Mouse (Mus musculus) adrenal gland, postnatal 14 days (tissue): ENCODE measurements around the gene Gm17662. TPM values are rescaled to one million over a fixed set of nuclear protein-coding genes. Genes with fewer than 3 reads are reported as not detected.

Source experiments
- DNase-seq: peaks from one replicate; pipeline ENCODE4 v3.0.0; 2021; ENCODE audit warnings: mixed read lengths
- long read RNA-seq, 2 experiments: library from polyadenylated mRNA; stranded (forward); transcript quantifications; one replicate each; pipeline ENCODE4 v2.0.0; 2021
- total RNA-seq: library from RNA; stranded (reverse); gene quantifications from 2 replicates; pipeline ENCODE4 v1.2.3, GENCODE M21; 2021

Gene Gm17662
- not detected in 2 replicates for total RNA-seq
- long read RNA-seq, experiment 1: 0 reads
- long read RNA-seq, experiment 2: 0 reads

DNA sequence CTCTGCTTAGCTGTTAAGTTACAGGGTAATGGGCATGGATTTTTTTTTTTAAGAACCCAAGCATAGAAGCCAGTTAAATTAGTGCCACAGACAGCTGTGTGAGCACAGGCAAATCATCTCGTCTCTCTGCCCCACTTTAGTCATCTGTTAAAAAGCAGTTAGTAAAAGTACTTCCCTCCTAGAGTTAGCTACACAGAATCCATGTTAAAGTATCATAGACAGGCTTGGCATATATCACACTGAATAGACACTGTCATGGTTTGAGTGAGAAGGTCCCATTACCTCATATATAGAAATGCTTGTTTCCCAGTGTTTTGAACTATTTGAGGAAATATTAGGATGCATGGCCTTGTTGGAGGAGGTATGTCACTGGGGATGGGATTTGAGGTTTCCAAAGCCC is at the start of gene Gm17662:
Gene Gm17662 (plus strand): TSS at position 301 of the 400 bp plus-strand sequence.
- no peak for DNase-seq

DNA sequence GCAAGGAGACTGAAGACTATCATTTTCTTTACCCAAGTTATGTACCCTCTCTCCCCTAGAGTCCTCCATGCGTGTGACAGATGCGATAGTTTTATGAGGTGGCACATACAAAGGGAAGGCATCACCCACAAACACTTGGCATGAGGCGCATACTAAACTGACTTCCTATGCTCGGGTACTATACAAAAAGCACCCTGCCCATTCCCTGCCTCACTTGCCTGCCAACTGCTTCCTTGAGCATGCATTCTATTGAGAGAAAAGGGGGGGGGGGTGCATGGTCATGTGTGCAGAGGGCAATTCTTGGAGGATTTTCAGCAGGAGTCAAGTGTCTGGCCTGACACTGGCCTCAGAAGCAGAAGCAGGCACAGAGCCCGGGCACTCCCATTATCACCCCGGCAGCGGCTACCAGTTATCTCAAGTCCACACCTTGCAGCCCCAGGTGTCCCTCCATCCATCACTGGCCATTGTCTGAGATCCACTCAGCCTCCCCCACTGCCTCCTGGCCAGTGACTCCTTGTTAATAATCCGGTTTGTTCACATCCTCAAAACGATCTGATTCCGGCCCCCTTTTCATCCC is 46.3 kb upstream of the Gm17662 start:
- DNase-seq: no peak

DNA sequence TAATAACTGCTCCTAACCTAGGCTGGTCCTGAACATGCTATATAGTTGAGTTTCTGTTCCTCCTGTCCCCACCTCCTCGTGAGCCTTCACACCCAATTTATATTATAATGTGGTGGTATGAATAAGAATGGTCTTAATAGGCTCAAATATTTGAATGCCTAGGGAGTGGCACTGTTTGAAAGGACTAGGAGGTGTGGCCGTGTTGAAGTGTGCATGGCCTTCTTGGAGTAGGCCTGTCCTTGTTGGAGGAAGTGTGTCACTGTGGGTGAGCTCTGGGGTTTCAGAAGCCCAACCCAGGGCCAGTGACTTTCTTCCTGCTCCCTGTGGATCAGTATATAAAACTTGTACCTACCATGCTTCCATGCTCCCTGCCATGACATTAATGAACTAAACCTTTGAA is 43.5 kb upstream of the Gm17662 start:
- DNase-seq: no peak

DNA sequence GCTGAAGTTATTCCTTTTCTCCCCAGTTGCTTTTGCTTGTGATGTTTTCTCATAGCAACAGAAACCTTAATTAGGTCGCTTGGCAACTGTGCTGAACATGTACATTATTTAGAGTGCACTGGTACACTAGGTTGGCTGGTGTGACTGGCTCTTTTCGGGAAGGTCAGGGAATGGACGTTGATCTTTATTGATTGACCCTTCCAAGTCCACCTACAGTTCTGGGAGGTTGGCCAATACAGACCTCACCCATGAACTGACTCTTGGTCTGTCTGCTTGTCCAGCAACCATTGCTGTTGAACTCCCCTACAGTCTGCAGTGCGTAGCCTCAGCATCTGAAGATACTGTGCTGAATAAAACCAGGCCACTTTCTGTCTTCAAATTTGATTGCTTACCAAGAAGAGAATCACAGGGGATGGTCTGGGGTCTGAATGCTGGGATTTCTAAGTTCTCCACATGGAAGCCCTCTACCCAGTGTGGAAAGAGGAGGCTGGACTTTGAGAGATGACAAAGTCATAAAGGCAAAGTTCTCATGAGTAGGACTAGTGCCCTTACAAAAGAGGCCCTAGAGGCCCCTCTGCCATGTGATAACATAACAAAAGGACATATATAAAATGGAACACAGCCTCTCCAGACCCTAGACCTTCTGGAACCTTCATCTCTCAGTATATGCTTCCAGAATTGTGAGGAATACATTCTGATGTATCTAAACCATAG is 40.5 kb upstream of the Gm17662 start:
- no peak for DNase-seq

DNA sequence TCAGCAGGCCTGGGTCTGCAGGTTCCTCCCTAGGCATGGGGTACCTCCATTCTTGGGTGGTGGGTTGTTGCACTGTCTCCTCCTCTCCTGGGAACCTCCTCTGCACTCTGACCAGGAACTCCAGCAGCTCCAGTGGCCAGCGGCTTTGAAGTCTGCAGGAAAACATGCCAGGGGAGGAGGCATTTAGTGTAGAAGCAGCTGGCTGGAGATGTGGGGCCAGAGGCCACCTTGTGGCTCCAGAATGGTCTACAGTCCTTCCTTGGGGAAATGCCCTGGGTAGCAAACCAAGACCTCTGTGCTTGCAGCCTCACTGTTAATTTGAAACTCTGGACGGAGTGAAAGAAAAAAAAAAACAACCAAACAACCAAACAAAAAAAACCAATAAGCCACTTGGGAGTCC is 39.6 kb upstream of the Gm17662 start:
- no peak for DNase-seq

DNA sequence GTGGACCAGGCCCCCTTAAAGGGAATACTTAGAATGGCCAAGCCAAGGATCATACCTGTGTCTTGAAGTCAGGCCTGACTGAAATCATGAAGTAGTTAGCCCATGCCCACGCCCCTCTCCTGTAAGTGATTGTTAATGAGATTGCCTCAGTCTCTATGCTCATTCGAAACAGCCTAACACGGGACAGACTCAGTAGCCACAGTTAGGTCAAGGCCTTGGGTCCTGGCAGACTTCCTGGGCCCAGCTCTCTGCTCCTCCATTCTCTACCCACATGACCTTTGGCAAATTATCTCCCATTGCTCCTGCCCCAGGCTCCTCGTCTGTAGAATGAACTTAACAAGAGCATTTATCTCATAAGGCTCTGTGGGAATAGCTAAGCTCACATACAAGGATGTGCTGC is 38.1 kb upstream of the Gm17662 start:
- DNase-seq: peak; percentile 27

DNA sequence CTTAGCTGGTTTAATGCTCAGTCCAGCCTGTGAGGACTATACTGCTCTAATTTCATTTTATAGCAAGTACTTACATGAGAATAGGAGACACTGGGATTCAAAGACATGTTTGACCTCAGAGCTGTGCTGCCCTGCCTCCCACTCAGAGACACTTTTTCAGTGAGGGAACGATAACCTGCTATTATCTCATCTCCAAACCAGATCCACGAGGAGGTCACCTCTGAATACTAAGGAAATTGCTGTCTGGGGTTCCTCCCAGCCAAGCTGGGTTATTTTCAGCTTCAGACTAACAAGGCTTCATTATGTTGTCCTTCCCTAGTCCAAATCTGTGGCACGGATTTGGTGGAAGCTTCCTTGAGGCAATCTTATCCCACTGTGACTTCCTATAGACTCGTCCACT is 37.2 kb upstream of the Gm17662 start:
- no peak for DNase-seq

DNA sequence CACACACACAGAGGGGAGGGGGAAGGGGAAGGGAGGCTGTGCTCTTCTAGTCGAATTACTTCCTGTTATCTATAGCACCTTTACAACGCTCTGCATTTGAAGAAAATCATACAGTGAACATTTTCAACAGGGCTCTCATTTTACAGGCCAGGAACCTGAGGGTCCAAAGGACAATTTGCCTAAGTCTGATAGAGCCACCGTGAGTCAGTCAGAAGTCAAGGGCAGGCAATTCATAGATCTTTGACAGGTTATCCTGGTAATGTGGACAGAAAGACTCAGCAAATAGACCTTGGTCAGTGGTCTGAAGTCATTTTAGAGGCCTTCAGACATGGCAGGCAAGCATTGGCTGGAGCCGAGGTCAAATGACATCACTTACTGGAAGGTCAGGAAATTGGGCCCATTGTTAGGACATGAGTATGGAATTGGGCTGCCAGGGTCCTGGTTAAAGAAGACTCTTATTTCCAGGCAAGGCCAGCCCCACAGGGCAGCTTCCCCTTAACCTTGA is 33.5 kb upstream of the Gm17662 start:
- DNase-seq: peak; percentile 62

DNA sequence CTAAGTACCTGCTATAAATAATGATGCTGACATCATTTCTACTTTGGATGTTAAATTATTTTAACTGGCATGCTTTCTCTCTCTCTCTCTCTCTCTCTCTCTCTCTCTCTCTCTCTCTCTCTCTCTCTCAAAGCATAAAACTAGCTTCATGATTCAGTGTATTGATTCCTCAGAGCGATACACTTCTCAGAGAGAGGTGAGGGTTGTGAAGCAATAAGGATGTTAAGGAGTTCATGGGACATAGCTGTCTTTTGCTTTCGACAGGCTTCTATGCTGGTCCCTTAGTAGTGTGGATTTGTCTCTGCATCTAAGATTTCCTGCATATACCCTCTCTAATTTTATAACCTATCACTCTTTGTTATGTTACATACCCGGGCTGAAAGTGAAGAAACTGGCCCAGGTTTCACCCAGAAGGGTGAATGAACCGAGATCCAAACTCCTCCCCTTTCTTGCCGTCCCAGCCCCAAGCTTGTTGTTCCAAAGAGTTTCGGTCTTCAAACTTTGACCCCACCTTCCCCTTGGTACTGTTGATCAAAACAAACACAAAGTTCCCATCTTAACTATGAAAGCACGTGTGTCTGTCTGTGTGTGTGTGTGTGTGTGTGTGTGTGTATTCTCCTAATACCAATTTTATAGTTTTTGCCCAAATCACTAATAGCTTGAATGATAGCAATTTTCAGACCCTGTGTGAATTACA is 32.6 kb upstream of the Gm17662 start:
- no peak for DNase-seq

DNA sequence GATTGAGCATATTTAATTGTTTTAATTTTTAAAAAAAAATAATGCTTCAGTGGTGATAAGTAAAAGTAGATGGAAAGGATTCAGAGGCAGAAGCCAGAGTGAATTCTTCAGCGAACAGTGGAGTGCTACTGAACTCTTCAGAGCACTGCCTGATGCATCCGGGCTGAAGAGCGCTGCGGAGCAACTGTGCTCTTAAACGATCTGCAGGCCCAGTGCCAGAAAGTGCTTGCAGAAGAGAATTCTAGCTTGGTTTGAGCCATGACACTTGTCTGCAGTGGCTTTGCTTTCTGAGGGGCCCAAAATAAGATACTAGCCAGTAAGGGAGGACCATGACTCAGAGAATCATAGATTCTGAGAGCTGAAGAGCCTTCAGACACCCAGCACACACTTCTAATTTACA is 28.2 kb upstream of the Gm17662 start:
- DNase-seq: no peak

DNA sequence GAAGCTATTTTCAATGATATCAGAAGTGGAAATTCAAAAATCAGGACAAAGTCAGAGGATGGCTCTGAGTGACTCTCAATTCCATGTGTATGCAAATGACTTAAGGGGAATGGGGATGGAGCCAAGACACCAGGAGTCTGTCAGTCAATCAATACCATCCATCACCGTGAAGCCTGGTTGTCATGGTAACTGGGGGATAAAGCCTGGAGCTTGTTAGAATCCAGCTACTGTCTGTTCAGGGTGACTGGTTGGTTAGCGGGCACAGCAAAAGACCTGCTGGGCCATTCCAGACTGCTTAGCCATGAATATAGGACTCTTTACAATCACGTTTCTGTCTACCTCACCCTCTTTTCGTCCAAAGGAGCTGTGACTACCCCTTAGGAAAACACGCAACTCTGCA is 22.0 kb upstream of the Gm17662 start:
- no peak for DNase-seq

DNA sequence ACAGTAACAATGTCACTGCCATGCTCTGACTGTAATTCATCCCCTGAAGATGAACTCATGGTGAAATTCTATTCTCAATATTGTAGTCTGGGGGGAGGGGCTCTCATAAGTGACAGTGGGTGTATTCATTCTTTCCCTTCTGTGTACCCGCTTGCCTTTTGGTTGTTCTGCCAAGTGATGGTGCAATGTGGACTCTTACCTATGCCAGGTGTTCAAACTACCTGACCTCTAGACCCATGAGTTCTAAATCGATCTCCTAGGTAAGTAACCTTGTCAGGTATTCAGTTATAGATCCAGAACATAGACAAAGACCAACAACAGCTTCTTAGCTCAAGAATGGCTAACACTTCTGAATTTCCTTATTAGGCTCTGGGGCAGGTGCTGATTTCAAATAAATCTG is 18.8 kb upstream of the Gm17662 start:
- DNase-seq: no peak

DNA sequence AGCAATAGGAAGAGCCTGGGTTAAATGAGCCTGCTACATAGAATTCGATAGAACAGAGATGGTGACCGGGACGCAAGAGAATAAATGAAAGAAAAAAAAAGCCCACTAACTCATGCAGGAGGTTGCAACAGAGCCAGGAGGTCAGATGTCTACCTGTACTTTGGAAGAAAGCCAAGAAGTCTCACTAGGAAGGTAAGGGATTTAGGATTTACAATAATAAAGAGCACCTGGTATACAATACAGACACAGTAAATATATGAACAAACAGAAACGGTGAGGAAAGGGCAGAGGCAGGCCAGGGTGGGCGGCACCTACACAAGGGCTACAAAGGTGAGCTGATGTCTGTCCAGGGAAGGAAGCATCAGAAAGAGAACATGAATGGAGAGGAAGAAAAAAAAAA is 14.9 kb upstream of the Gm17662 start:
- no peak for DNase-seq

DNA sequence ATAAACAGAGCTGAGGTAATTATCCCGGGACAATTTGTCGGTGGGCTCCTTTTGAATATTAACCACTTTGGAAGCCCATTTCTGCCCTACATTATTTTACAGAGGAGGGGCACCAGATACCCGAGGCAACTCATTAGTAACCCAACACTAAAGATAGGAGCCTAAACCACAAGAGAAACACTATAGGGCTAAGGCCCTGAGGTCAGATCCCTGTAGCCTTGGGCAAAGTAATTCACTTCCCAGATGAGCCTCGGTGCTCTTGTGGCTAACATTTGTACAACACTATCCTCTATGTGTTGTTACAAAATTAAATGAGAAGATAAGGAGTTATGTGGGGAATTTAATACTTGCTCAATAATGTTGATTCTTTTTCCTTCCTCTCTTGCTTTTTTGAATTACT is 13.6 kb upstream of the Gm17662 start:
- DNase-seq: no peak

DNA sequence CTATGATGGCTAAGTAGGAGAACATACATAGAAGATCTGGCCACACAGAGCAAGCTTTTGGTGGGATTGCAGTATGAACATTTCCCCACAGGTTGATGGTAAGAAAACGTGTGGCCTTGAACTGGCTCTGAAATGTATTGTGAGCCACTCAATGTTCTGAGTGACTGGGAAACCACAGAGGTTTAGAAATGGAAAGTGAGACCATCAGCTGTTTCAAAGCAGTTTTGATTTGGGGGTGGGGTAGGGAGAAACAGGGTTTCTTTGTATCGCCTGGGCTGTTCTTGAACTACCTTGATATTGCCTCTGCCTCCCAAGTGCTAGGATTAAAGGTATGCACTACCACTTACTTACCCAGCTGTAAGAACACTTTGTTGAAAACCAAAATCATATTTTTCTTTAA is 1.9 kb upstream of the Gm17662 start:
- DNase-seq: no peak

DNA sequence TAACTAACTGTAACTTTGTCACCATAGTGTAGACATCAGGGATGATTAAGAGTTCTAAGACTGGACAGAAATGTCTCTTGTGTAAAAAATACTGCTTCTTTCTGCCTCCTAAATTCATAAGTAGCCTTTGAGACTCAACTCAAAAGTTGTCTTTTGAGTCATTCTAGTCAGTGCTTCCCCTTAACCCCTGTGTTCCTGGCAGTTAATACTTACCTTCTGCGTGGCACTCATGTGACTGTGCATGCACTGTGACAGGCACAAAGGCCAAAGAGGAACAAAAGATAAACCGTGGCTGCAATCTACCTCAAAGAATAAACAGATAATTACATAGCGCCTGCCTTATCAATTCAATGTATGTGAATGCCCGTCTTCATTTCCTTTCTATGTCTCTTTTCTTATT is 694 bp downstream of the Gm17662 start:
- no peak for DNase-seq

DNA sequence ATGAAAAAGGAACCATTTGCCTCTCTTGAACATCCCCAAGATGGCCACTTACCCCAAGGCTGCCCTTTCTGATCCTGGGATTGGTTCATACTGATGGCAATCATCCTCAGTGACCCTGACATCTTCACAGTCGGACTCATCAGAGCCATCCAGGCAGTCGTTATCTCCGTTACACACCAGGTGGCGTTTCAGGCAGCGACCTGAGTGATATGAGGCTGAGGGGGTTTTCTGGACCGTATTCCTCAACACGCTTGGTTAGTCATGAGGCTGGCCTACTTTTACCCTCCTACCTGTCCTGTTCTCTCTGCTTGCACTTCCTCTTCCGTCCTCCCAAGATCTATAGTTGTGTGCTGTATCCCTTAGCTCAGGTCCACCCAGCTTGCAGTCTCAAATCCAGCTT is 4.1 kb downstream of the Gm17662 start:
- DNase-seq: no peak

DNA sequence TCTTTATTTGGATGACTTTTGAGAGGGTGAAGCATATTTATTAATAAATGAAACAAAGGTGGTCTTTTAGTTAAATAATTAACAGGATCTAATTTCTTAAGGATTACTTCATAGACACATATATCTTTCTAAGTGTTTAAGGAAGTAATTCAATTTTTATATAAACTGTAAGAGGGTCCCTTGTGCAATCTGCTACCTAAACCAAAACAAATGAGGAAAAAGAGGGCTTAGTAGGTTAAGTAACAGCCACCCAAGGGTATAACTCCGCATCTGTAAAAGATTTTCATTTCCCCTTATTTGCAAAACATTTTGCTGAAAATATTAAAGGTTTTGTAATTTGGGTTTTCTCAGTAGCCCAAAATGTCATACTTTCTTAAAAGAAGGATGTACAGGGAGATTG is 7.3 kb downstream of the Gm17662 start:
- no peak for DNase-seq

DNA sequence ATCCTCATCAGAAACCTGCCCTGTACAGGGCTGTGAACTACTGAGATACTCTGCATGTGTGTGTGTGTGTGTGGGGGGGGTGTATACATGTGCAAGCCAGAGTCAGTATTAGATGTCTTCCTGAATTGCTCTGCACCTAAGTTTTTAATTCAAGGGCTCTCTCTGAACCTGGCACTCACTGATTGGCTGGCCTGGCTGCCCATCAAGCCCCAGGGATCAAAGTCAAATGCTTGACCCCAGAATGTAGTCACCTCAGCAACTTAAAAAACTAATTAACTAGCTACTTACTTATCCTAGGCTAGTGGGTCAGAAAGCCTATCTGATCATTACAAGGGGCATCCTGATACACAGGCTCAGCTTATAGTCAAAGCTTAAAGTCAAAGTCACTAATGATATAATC is 12.5 kb downstream of the Gm17662 start:
- DNase-seq: no peak

DNA sequence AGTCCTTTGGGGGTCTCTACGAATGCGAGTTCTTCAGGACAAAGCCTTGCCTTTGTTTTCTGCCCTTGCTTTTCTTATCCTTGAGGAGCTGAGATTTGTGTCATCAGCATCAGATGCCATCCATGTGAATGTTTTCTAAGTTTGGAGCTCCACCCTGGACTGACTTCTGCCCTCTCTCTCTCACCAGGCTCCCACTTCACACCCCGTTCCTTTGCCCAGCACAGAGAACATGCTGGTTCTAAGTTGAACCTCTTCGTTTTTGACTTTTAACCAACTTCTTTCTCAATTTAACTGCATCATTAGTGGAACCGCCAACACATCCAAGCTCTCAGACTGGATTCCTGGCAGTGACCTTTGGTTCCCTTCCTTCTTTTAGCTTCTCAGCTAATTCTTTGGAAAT is 13.1 kb downstream of the Gm17662 start:
- no peak for DNase-seq

DNA sequence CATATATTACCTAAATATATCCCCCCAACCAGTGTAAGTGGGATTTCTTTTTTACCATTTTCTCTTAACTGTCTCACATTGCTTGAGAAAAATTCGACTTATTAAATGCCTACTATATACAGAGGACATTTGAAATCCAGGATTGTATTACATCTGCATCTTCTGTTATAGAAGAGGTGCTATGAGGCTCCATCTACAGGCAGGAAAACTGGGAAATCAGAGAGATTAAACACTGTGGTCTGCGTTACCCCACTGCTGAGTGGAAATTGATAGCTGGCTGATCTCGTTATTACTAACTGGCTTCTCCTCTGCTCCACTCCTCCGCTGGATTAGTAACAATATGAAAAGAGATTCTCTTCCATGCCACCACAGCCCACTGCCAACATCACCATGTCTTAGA is 18.7 kb downstream of the Gm17662 start:
- DNase-seq: no peak

DNA sequence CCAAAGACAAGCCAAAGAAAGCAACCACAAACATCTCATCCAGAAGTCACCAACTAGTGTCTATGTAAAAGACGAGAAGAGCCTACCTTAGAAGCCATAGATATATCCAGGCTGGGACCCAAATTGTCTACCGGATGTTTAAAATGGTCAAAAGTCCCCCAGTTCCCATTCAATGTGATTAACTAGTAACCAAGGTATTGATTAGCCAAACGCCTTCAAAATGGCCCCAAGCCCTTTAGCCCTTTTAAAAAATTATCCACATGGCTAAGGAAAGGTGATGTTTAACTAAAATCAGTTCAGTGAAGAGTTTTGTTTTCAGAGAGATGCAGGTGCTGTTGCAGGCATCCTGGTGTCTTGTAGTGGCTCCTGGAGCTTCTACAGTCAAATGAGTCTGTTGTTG is 19.2 kb downstream of the Gm17662 start, which contains the start of gene C8a:
Gene C8a (minus strand): TSS at position 76 of the 400 bp plus-strand sequence.
- no peak for DNase-seq

DNA sequence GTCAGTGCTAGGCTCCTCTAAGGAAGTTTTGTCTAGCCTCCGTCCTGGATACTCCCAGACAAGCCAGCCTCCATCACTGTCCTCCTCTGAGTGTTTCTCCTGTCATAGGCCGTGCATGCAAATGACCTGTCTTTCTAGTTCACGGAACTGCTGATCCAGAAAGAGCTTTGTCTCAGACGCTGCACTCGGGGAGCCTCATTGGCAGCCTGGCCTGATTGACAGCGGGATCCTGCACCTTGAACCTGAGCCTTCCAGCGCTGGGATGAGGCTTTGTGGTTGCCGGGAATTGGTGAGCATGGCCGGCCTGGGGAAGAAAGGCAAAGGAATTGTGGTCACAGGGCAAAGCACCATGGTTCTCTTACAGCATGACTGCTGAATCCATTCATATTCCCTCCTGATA is 30.4 kb downstream of the Gm17662 start:
- no peak for DNase-seq
